Mouse (Mus musculus): ENCODE results near the gene Mogat1. TPM values are rescaled to one million over a fixed set of nuclear protein-coding genes. Genes with fewer than 3 reads are reported as not detected.
A peak's percentile ranks its signal among the peaks of the same experiment; 100 is the strongest.
"Not testable (repeated sequence)": the region's sequence is repeated elsewhere in the genome, so short reads cannot be mapped to it uniquely, and the experiment has no call there.

Mogat1 gene
- polyA plus RNA-seq (2014; fragmentation: Nextera tagmentation; extraction: Ambion mirVana): 0.60 TPM in 1 of 2 replicates, not detected in the other

- Histone ChIP-seq H3K36me3 (ENCODE audit: control insufficient read depth, insufficient read depth, low read length) (no peaks in the 10 kb centered on the region), H3K4me1 (ENCODE audit: control insufficient read depth, insufficient read depth, low read length) (0 out of 2 replicates have a peak, but pooled peaks cover 4% of the 10 kb centered on the region), H3K27ac (ENCODE audit: low read depth, low read length) (no peak within 1 kb of the TSS), H3K27me3 (ENCODE audit: control insufficient read depth, insufficient read depth, low read length) (no peaks in the 10 kb centered on the region), H3K9ac (ENCODE audit: low read depth, low read length) (no peak within 1 kb of the TSS), H3K4me2 (replicated peaks; ENCODE audit: low read depth, low read length) (peak within 1 kb of the TSS; percentile 58), H3K9me3 (ENCODE audit: control insufficient read depth, low read length) (no peaks in the 10 kb centered on the region), H3K4me3 (ENCODE audit: low read length) (peak within 1 kb of the TSS; percentile 24; the same call in 1 of the 2 replicates)
- no peak for ATAC-seq (ENCODE audit: low FRiP score, low TSS enrichment)
- WGBS: 71% methylated on average over 5 of the region's 5 CpGs
Measured at GRCm38 (mm10) chr1:78510862-78511261, at the start of gene Mogat1. TSS of gene Mogat1 (plus strand) at chr1:78510991.

- no peaks in the 10 kb centered on the region for H3K4me1 ChIP-seq (ENCODE audit: control insufficient read depth, insufficient read depth, low read length)
- ATAC-seq (ENCODE audit: low FRiP score, low TSS enrichment): no peak
Measured at GRCm38 (mm10) chr1:78472441-78472840, 38.4 kb upstream of the Mogat1 start.

GRCm38 (mm10) chr1:78483430-78483829 lies 27.4 kb upstream of the Mogat1 start:
- no peak overlapping the region for H3K4me3 ChIP-seq (ENCODE audit: low read length)
- no peak for ATAC-seq (ENCODE audit: low FRiP score, low TSS enrichment)
- no peaks in the 10 kb centered on the region for H3K9me3 ChIP-seq (ENCODE audit: control insufficient read depth, low read length)
- H3K4me2 ChIP-seq (replicated peaks; ENCODE audit: low read depth, low read length): no peak overlapping the region
- H3K36me3 ChIP-seq (ENCODE audit: control insufficient read depth, insufficient read depth, low read length): peaks cover 24% of the 10 kb centered on the region
- H3K27me3 ChIP-seq (ENCODE audit: control insufficient read depth, insufficient read depth, low read length): no peaks in the 10 kb centered on the region
- 96% methylated on average over 3 of the region's 3 CpGs for WGBS
- H3K4me1 ChIP-seq (ENCODE audit: control insufficient read depth, insufficient read depth, low read length): 0 out of 2 replicates have a peak, but pooled peaks cover 6% of the 10 kb centered on the region
- no peak overlapping the region for H3K27ac ChIP-seq (ENCODE audit: low read depth, low read length)
- H3K9ac ChIP-seq (ENCODE audit: low read depth, low read length): no peak overlapping the region

More at GRCm38 (mm10) chr1:78472441-78472840, 38.4 kb upstream of the Mogat1 start:
- Histone ChIP-seq H3K4me3 (ENCODE audit: low read length) (no peak overlapping the region), H3K9ac (ENCODE audit: low read depth, low read length) (no peak overlapping the region), H3K36me3 (ENCODE audit: control insufficient read depth, insufficient read depth, low read length) (peaks cover 70% of the 10 kb centered on the region), H3K27me3 (ENCODE audit: control insufficient read depth, insufficient read depth, low read length) (no peaks in the 10 kb centered on the region), H3K4me2 (replicated peaks; ENCODE audit: low read depth, low read length) (no peak overlapping the region), H3K9me3 (ENCODE audit: control insufficient read depth, low read length) (no peaks in the 10 kb centered on the region), H3K27ac (ENCODE audit: low read depth, low read length) (no peak overlapping the region)
- 93% methylated on average over 5 of the region's 5 CpGs for WGBS

- Histone ChIP-seq H3K27ac (ENCODE audit: low read depth, low read length) (no peak overlapping the region), H3K9me3 (ENCODE audit: control insufficient read depth, low read length) (no peaks in the 10 kb centered on the region), H3K27me3 (ENCODE audit: control insufficient read depth, insufficient read depth, low read length) (no peaks in the 10 kb centered on the region), H3K4me1 (ENCODE audit: control insufficient read depth, insufficient read depth, low read length) (0 out of 2 replicates have a peak, but pooled peaks cover 6% of the 10 kb centered on the region), H3K4me3 (ENCODE audit: low read length) (no peak overlapping the region), H3K4me2 (replicated peaks; ENCODE audit: low read depth, low read length) (no peak overlapping the region), H3K36me3 (ENCODE audit: control insufficient read depth, insufficient read depth, low read length) (peaks cover 18% of the 10 kb centered on the region), H3K9ac (ENCODE audit: low read depth, low read length) (no peak overlapping the region)
- no peak for ATAC-seq (ENCODE audit: low FRiP score, low TSS enrichment)
- WGBS: 72% methylated on average over 2 of the region's 2 CpGs
Measured at GRCm38 (mm10) chr1:78484361-78484760, 26.4 kb upstream of the Mogat1 start.

- Histone ChIP-seq H3K4me2 (replicated peaks; ENCODE audit: low read depth, low read length) (peak overlapping the region; percentile 87), H3K4me1 (ENCODE audit: control insufficient read depth, insufficient read depth, low read length) (peaks cover 12% of the 10 kb centered on the region; the same call in 1 of the 2 replicates), H3K27ac (ENCODE audit: low read depth, low read length) (no peak overlapping the region), H3K36me3 (ENCODE audit: control insufficient read depth, insufficient read depth, low read length) (no peaks in the 10 kb centered on the region; the same call in 1 of the 2 replicates), H3K4me3 (ENCODE audit: low read length) (peak overlapping the region; percentile 89), H3K9me3 (ENCODE audit: control insufficient read depth, low read length) (no peaks in the 10 kb centered on the region), H3K27me3 (ENCODE audit: control insufficient read depth, insufficient read depth, low read length) (no peaks in the 10 kb centered on the region), H3K9ac (ENCODE audit: low read depth, low read length) (peak overlapping the region; percentile 86)
- no peak; the same call in 1 of the 2 replicates for ATAC-seq (ENCODE audit: low FRiP score, low TSS enrichment)
- WGBS: 0% methylated on average over 28 of the region's 28 CpGs
Measured at GRCm38 (mm10) chr1:78488427-78488751, 22.4 kb upstream of the Mogat1 start.

- peak; percentile 98 for ATAC-seq (ENCODE audit: low FRiP score, low TSS enrichment)
- Histone ChIP-seq H3K27me3 (ENCODE audit: control insufficient read depth, insufficient read depth, low read length) (no peaks in the 10 kb centered on the region), H3K36me3 (ENCODE audit: control insufficient read depth, insufficient read depth, low read length) (no peaks in the 10 kb centered on the region; the same call in 1 of the 2 replicates), H3K4me3 (ENCODE audit: low read length) (peak within 1 kb of the TSS; percentile 89), H3K4me2 (replicated peaks; ENCODE audit: low read depth, low read length) (peak within 1 kb of the TSS; percentile 87), H3K9me3 (ENCODE audit: control insufficient read depth, low read length) (no peaks in the 10 kb centered on the region), H3K9ac (ENCODE audit: low read depth, low read length) (peak within 1 kb of the TSS; percentile 86), H3K27ac (ENCODE audit: low read depth, low read length) (no peak within 1 kb of the TSS), H3K4me1 (ENCODE audit: control insufficient read depth, insufficient read depth, low read length) (peaks cover 12% of the 10 kb centered on the region; the same call in 1 of the 2 replicates)
- WGBS: under 1% methylated on average over 31 of the region's 31 CpGs
Measured at GRCm38 (mm10) chr1:78488752-78489492, 21.9 kb upstream of the Mogat1 start, which contains the start of gene Farsb. TSS of gene Farsb (minus strand) at chr1:78488897.

- ATAC-seq (ENCODE audit: low FRiP score, low TSS enrichment): no peak
- Histone ChIP-seq H3K27ac (ENCODE audit: low read depth, low read length) (no peak overlapping the region), H3K4me2 (replicated peaks; ENCODE audit: low read depth, low read length) (no peak overlapping the region)
Measured at GRCm38 (mm10) chr1:78490143-78490542, 20.6 kb upstream of the Mogat1 start.

GRCm38 (mm10) chr1:78501036-78501435 lies 9.8 kb upstream of the Mogat1 start:
- Histone ChIP-seq H3K4me1 (ENCODE audit: control insufficient read depth, insufficient read depth, low read length) (no peaks in the 10 kb centered on the region), H3K9me3 (ENCODE audit: control insufficient read depth, low read length) (no peaks in the 10 kb centered on the region), H3K27ac (ENCODE audit: low read depth, low read length) (no peak overlapping the region), H3K4me3 (ENCODE audit: low read length) (no peak overlapping the region), H3K36me3 (ENCODE audit: control insufficient read depth, insufficient read depth, low read length) (no peaks in the 10 kb centered on the region), H3K27me3 (ENCODE audit: control insufficient read depth, insufficient read depth, low read length) (no peaks in the 10 kb centered on the region), H3K4me2 (replicated peaks; ENCODE audit: low read depth, low read length) (no peak overlapping the region), H3K9ac (ENCODE audit: low read depth, low read length) (no peak overlapping the region)
- no peak for ATAC-seq (ENCODE audit: low FRiP score, low TSS enrichment)
- 93% methylated on average over 16 of the region's 16 CpGs for WGBS

More at GRCm38 (mm10) chr1:78490143-78490542, 20.6 kb upstream of the Mogat1 start:
- H3K27me3 ChIP-seq (ENCODE audit: control insufficient read depth, insufficient read depth, low read length): 0 out of 2 replicates have a peak, but pooled peaks cover 3% of the 10 kb centered on the region
- WGBS: 80% methylated on average over 1 of the region's 1 CpGs
- H3K9ac ChIP-seq (ENCODE audit: low read depth, low read length): no peak overlapping the region
- H3K4me3 ChIP-seq (ENCODE audit: low read length): no peak overlapping the region
- H3K4me1 ChIP-seq (ENCODE audit: control insufficient read depth, insufficient read depth, low read length): peaks cover 12% of the 10 kb centered on the region; the same call in 1 of the 2 replicates
- H3K9me3 ChIP-seq (ENCODE audit: control insufficient read depth, low read length): no peaks in the 10 kb centered on the region
- no peaks in the 10 kb centered on the region; the same call in 1 of the 2 replicates for H3K36me3 ChIP-seq (ENCODE audit: control insufficient read depth, insufficient read depth, low read length)

- WGBS: 85% methylated on average over 12 of the region's 12 CpGs
- ATAC-seq (ENCODE audit: low FRiP score, low TSS enrichment); H3K9me3 ChIP-seq (ENCODE audit: control insufficient read depth, low read length); H3K4me1 ChIP-seq (ENCODE audit: control insufficient read depth, insufficient read depth, low read length); H3K4me3 ChIP-seq (ENCODE audit: low read length); H3K4me2 ChIP-seq (replicated peaks; ENCODE audit: low read depth, low read length); H3K27me3 ChIP-seq (ENCODE audit: control insufficient read depth, insufficient read depth, low read length); H3K9ac ChIP-seq (ENCODE audit: low read depth, low read length); H3K36me3 ChIP-seq (ENCODE audit: control insufficient read depth, insufficient read depth, low read length); H3K27ac ChIP-seq (ENCODE audit: low read depth, low read length): not testable (repeated sequence)
Measured at GRCm38 (mm10) chr1:78501856-78502255, 8.9 kb upstream of the Mogat1 start.
